Mouse (Mus musculus): Measurements from ENCODE around the gene Mia2. TPM values are rescaled to one million over a fixed set of nuclear protein-coding genes. Genes with fewer than 3 reads are reported as not detected.

Mia2 gene
- polyA plus RNA-seq, 1 experiment from 2014 or later = 60.0 TPM

DNA sequence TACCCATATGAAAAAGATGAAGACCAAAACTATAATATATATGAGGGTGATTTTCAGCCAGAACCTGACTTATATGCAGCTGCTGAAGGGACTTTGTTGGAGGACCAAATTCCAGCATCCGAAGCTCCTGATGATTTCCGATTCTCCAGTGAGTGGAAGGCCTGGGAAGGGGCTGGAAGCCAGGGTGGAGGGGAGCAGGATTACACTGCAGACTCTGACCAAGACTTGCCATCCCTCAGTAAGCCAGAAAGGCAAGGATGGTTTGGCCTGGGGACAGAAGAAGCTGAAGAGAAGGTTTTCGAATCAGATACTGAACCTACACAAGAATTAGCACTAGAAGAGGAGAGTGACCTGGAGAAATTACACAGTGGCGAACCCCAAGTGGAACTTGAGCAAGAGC lies 12.3 kb downstream of the Mia2 start:
- no peaks in the 10 kb centered on the region for H3K36me3 ChIP-seq (ENCODE audit: control insufficient read depth, insufficient read depth, low read length)
- no peaks in the 10 kb centered on the region for H3K4me1 ChIP-seq (replicated peaks; ENCODE audit: control insufficient read depth, insufficient read depth, low read length)
- no peaks in the 10 kb centered on the region for H3K9me3 ChIP-seq (ENCODE audit: control insufficient read depth, low read length)
- H3K4me3 ChIP-seq (ENCODE audit: low read depth, low read length) = no peak overlapping the region
- H3K4me2 ChIP-seq (replicated peaks; ENCODE audit: low read depth, low read length) = no peak overlapping the region
- no peak overlapping the region for H3K9ac ChIP-seq (ENCODE audit: low read depth, low read length)
- WGBS = 89% methylated on average over 4 of the region's 4 CpGs
- H3K27ac ChIP-seq (ENCODE audit: low read depth, low read length) = no peak overlapping the region
- no peaks in the 10 kb centered on the region for H3K27me3 ChIP-seq (ENCODE audit: control insufficient read depth, insufficient read depth, low read length)
- ATAC-seq (ENCODE audit: low FRiP score) (no peak), DNase-seq (ENCODE audit: low spot score) (no peak)

DNA sequence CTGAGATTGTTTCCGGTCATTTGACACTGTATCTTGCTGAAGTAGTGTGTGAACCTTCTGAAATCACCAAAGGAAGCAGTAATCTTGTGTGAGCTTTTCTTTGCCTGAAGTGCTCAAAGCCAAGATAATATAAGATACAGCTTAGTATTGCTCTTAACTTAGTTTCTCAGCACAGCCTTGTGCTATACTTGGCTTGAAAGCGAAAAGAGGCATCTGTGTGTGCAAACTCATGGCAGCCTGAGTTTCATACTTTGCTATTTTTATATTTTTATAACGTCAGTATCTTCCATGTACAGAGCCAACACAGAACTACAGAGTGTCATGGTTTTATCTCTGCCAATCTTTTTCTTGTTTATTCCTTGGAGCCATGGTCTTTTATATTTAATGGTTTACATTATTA lies 21.6 kb downstream of the Mia2 start:
- no peaks in the 10 kb centered on the region for H3K36me3 ChIP-seq (ENCODE audit: control insufficient read depth, insufficient read depth, low read length)
- no peak overlapping the region for H3K27ac ChIP-seq (ENCODE audit: low read depth, low read length)
- DNase-seq (ENCODE audit: low spot score) (no peak), ATAC-seq (ENCODE audit: low FRiP score) (no peak)
- H3K4me3 ChIP-seq (ENCODE audit: low read depth, low read length) = no peak overlapping the region
- H3K9me3 ChIP-seq (ENCODE audit: control insufficient read depth, low read length) = no peaks in the 10 kb centered on the region
- 86% methylated on average over 3 of the region's 3 CpGs for WGBS
- no peak overlapping the region for H3K4me2 ChIP-seq (replicated peaks; ENCODE audit: low read depth, low read length)
- H3K27me3 ChIP-seq (ENCODE audit: control insufficient read depth, insufficient read depth, low read length) = no peaks in the 10 kb centered on the region
- H3K4me1 ChIP-seq (replicated peaks; ENCODE audit: control insufficient read depth, insufficient read depth, low read length) = no peaks in the 10 kb centered on the region
- no peak overlapping the region for H3K9ac ChIP-seq (ENCODE audit: low read depth, low read length)

DNA sequence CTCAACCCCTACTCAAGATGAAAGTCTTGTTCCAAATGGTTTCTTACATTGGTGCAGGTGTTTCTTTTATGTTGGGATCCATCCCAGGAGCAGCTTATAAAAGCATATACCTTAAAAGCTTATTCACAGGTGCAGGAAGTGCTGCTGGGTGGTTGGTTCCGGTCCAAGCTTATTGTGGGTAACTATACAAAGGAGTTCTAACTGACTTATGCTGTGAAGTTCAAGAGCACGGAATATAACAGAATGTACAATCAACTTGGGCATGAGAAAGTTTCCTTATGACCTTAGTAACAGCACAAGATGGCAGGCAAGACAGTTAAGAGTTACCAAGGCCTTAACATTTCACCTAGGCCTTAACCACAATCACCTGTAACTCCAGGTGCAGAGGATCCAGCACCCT lies 29.8 kb downstream of the Mia2 start:
- no peak for ATAC-seq (ENCODE audit: low FRiP score)
- H3K9ac ChIP-seq (ENCODE audit: low read depth, low read length) = no peak overlapping the region
- H3K27me3 ChIP-seq (ENCODE audit: control insufficient read depth, insufficient read depth, low read length) = no peaks in the 10 kb centered on the region
- no peak overlapping the region for H3K4me3 ChIP-seq (ENCODE audit: low read depth, low read length)
- H3K27ac ChIP-seq (ENCODE audit: low read depth, low read length) = no peak overlapping the region
- no peak for DNase-seq (ENCODE audit: low spot score)
- H3K4me1 ChIP-seq (replicated peaks; ENCODE audit: control insufficient read depth, insufficient read depth, low read length) = no peaks in the 10 kb centered on the region
- no peaks in the 10 kb centered on the region for H3K9me3 ChIP-seq (ENCODE audit: control insufficient read depth, low read length)
- H3K4me2 ChIP-seq (replicated peaks; ENCODE audit: low read depth, low read length) = no peak overlapping the region
- H3K36me3 ChIP-seq (ENCODE audit: control insufficient read depth, insufficient read depth, low read length) = no peaks in the 10 kb centered on the region
- 92% methylated on average over 2 of the region's 2 CpGs for WGBS

DNA sequence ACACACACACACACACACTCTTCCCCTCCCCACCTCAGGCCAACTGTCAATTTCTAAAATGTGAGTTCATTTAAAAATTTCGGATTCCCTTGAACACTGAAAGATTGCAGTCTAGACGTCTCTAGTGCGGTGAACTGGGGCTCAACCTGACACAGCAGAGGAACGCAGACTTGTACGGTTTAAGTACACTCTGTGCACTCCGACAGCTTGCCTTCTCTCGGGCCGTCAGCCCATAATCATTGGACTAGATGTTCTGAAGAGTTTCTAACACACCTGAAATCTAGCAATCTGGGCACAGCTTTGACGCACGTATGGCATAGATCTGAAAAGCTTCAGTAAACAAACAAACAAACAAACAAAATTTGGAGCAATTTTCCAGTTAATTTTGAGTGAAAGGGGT lies 32.9 kb downstream of the Mia2 start:
- H3K4me1 ChIP-seq (replicated peaks; ENCODE audit: control insufficient read depth, insufficient read depth, low read length) = no peaks in the 10 kb centered on the region
- no peaks in the 10 kb centered on the region for H3K9me3 ChIP-seq (ENCODE audit: control insufficient read depth, low read length)
- WGBS = 87% methylated on average over 10 of the region's 10 CpGs
- H3K27me3 ChIP-seq (ENCODE audit: control insufficient read depth, insufficient read depth, low read length) = no peaks in the 10 kb centered on the region
- H3K9ac ChIP-seq (ENCODE audit: low read depth, low read length) = no peak overlapping the region
- no peak overlapping the region for H3K4me2 ChIP-seq (replicated peaks; ENCODE audit: low read depth, low read length)
- DNase-seq (ENCODE audit: low spot score) (no peak), ATAC-seq (ENCODE audit: low FRiP score) (no peak)
- no peak overlapping the region for H3K27ac ChIP-seq (ENCODE audit: low read depth, low read length)
- H3K36me3 ChIP-seq (ENCODE audit: control insufficient read depth, insufficient read depth, low read length) = no peaks in the 10 kb centered on the region
- no peak overlapping the region for H3K4me3 ChIP-seq (ENCODE audit: low read depth, low read length)

DNA sequence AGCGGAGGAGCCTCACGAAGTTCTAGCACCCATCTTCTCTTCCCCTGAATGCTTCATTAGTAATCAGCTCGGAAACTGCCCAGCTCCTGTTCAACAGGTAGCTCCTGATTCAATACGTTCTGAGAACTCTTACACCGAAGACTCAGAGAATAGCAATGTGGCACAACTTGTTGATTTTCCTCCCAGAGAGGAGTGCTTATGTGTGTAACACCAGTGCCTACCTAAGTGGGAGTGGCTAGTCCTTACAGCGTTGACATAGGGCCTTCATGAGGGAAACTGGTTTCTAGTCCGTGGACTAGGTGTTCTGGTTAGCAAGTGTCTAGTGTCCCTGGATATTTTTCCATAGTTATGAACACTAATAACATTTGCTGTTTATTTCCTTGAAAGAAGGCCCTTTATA lies 33.4 kb downstream of the Mia2 start:
- Histone ChIP-seq H3K27ac (ENCODE audit: low read depth, low read length) (no peak overlapping the region), H3K27me3 (ENCODE audit: control insufficient read depth, insufficient read depth, low read length) (no peaks in the 10 kb centered on the region), H3K4me2 (replicated peaks; ENCODE audit: low read depth, low read length) (no peak overlapping the region), H3K4me1 (replicated peaks; ENCODE audit: control insufficient read depth, insufficient read depth, low read length) (no peaks in the 10 kb centered on the region), H3K9ac (ENCODE audit: low read depth, low read length) (no peak overlapping the region), H3K36me3 (ENCODE audit: control insufficient read depth, insufficient read depth, low read length) (no peaks in the 10 kb centered on the region), H3K9me3 (ENCODE audit: control insufficient read depth, low read length) (no peaks in the 10 kb centered on the region), H3K4me3 (ENCODE audit: low read depth, low read length) (no peak overlapping the region)
- ATAC-seq (ENCODE audit: low FRiP score) (no peak), DNase-seq (ENCODE audit: low spot score) (peak; percentile 14)
- WGBS = 65% methylated on average over 7 of the region's 7 CpGs

DNA sequence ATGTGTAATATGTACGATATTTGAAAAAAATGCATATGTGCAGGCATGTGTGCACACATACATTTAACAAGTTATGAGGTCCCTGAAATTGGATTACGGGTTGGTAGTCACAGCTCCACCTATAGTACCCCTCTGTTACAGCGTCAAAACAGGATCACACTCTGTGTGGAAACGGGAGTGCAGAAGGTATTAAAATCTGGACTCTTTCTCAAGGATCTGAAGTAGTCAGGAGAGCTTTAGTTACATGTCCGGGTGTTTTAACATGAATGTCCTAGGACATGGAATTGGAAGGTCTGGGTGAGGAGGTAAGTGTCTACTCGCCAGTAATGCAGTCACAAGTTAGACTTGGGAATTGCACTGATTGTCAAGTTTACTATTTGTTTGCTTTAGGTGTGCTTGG lies 34.0 kb downstream of the Mia2 start:
- Histone ChIP-seq H3K27ac (ENCODE audit: low read depth, low read length) (no peak overlapping the region), H3K9ac (ENCODE audit: low read depth, low read length) (no peak overlapping the region), H3K4me3 (ENCODE audit: low read depth, low read length) (peak overlapping the region; percentile 84), H3K27me3 (ENCODE audit: control insufficient read depth, insufficient read depth, low read length) (no peaks in the 10 kb centered on the region), H3K4me2 (replicated peaks; ENCODE audit: low read depth, low read length) (peak overlapping the region; percentile 69), H3K36me3 (ENCODE audit: control insufficient read depth, insufficient read depth, low read length) (no peaks in the 10 kb centered on the region), H3K4me1 (replicated peaks; ENCODE audit: control insufficient read depth, insufficient read depth, low read length) (no peaks in the 10 kb centered on the region), H3K9me3 (ENCODE audit: control insufficient read depth, low read length) (no peaks in the 10 kb centered on the region)
- DNase-seq (ENCODE audit: low spot score) (peak; percentile 74), ATAC-seq (ENCODE audit: low FRiP score) (no peak)
- WGBS = 23% methylated on average over 6 of the region's 6 CpGs

DNA sequence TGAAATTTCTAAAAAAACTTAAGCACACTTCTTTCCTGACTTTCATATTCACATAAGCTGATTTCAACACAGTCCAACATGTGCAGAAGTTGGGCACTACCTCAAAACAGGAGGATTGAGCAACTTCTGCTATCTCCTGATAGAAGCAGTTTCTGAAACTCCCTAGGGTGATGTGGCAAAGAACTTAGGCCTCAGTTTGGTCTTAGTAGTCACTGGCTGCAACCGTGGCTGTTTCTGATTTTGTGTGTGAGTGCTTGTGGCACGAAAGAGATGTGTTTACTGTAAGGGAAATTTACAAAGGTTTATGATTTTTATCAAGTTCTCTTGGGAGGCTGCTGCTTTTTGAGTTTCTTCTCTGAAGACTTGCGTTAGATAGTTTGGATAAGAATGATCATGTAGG lies 34.6 kb downstream of the Mia2 start:
- Histone ChIP-seq H3K9me3 (ENCODE audit: control insufficient read depth, low read length) (no peaks in the 10 kb centered on the region), H3K27ac (ENCODE audit: low read depth, low read length) (0 out of 2 replicates have a peak overlapping the region, but pooled peaks have one; percentile 93), H3K9ac (ENCODE audit: low read depth, low read length) (peak overlapping the region; percentile 82), H3K4me1 (replicated peaks; ENCODE audit: control insufficient read depth, insufficient read depth, low read length) (no peaks in the 10 kb centered on the region), H3K36me3 (ENCODE audit: control insufficient read depth, insufficient read depth, low read length) (no peaks in the 10 kb centered on the region), H3K4me2 (replicated peaks; ENCODE audit: low read depth, low read length) (peak overlapping the region; percentile 69), H3K27me3 (ENCODE audit: control insufficient read depth, insufficient read depth, low read length) (no peaks in the 10 kb centered on the region), H3K4me3 (ENCODE audit: low read depth, low read length) (peak overlapping the region; percentile 84)
- ATAC-seq (ENCODE audit: low FRiP score) (no peak), DNase-seq (ENCODE audit: low spot score) (no peak)
- 16% methylated on average over 3 of the region's 3 CpGs for WGBS

DNA sequence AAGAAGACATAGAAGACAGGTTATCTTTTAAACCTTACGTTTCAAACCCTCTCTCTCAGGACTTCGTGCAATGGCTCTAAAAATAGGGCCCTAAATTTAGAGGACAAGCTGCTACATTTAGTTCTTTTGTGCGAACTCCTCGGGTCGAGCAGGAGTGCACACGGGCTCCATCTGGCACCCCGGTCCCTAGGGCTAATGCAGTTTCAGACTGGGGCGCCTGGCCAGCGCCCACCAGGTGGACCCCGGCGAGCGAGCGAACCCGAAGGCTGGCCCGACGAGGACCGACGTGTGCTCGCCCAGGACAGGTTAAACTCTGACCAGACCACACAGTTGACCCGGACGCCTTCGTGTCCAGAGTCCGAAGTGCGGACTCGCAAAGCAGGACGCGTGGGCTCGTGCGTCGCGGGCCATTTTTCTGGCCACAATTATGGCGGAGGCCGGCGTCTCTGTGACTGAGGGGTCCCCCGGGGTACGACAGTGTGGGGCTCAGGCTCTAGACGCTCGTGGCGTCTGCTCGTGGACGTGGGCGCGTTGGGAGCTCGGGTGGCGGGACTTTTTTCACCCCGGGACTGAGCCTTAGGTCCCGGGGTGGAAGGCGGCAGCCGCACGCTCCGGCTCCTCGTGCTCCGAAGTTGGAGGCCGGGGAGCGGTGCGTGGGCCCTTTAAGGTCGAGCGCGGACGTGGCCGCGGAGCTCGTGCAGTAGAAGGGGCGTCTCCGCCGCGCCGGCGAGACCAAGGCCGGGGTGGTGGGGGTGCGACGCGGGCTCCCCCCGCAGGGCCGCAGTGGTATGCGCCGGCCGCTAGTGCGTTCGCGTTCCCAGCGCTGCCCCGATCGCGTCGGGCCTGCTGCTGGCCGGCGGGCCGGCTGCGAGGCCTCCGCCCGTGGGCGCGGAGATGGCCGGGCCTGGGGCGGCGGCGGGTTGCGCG lies 35.3 kb downstream of the Mia2 start:
- DNase-seq (ENCODE audit: low spot score) (peak; percentile 96), ATAC-seq (ENCODE audit: low FRiP score) (peak; percentile 97)
- H3K4me1 ChIP-seq (replicated peaks; ENCODE audit: control insufficient read depth, insufficient read depth, low read length) = no peaks in the 10 kb centered on the region
- no peaks in the 10 kb centered on the region for H3K36me3 ChIP-seq (ENCODE audit: control insufficient read depth, insufficient read depth, low read length)
- H3K9me3 ChIP-seq (ENCODE audit: control insufficient read depth, low read length) = no peaks in the 10 kb centered on the region
- WGBS = under 1% methylated on average over 74 of the region's 100 CpGs
- peak overlapping the region; percentile 69 for H3K4me2 ChIP-seq (replicated peaks; ENCODE audit: low read depth, low read length)
- H3K9ac ChIP-seq (ENCODE audit: low read depth, low read length) = peak overlapping the region; percentile 82
- no peaks in the 10 kb centered on the region for H3K27me3 ChIP-seq (ENCODE audit: control insufficient read depth, insufficient read depth, low read length)
- peak overlapping the region; percentile 93 for H3K27ac ChIP-seq (ENCODE audit: low read depth, low read length)
- peak overlapping the region; percentile 84 for H3K4me3 ChIP-seq (ENCODE audit: low read depth, low read length)

DNA sequence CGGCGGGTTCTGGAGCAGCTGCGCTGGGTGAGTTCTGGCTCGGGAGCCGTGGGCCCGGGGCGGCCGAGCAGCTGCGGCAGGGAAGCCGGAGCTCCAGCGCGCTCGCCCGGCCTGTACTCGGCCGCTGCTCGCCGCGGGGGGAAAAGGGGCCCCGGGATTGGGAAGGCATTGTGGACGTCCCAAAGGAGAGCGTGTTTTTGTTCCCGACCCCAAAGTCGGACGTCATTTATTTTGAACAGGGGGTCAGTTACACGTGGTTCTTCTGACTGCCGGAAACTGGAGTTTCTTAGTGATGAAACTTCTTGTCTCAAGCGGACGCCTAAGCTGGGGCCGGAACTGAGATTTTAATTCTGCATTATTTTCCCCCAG lies 36.0 kb downstream of the Mia2 start:
- H3K36me3 ChIP-seq (ENCODE audit: control insufficient read depth, insufficient read depth, low read length) = no peaks in the 10 kb centered on the region
- H3K4me3 ChIP-seq (ENCODE audit: low read depth, low read length) = peak overlapping the region; percentile 84
- H3K4me1 ChIP-seq (replicated peaks; ENCODE audit: control insufficient read depth, insufficient read depth, low read length) = no peaks in the 10 kb centered on the region
- H3K9me3 ChIP-seq (ENCODE audit: control insufficient read depth, low read length) = no peaks in the 10 kb centered on the region
- H3K27ac ChIP-seq (ENCODE audit: low read depth, low read length) = peak overlapping the region; percentile 93
- peak overlapping the region; percentile 82 for H3K9ac ChIP-seq (ENCODE audit: low read depth, low read length)
- ATAC-seq (ENCODE audit: low FRiP score) (peak; percentile 81), DNase-seq (ENCODE audit: low spot score) (no peak)
- under 1% methylated on average over 30 of the region's 30 CpGs for WGBS
- no peaks in the 10 kb centered on the region for H3K27me3 ChIP-seq (ENCODE audit: control insufficient read depth, insufficient read depth, low read length)
- peak overlapping the region; percentile 69 for H3K4me2 ChIP-seq (replicated peaks; ENCODE audit: low read depth, low read length)
